Mouse (Mus musculus) kidney, postnatal 10 days (tissue): ENCODE measurements at regions not wholly inside any gene's neighbourhood (a gene's known extent, or its start where the extent isn't known, plus 50 kb on each side); places are given as distances from the start of the nearest gene placed in this dataset.

Experiments used
- DNase-seq: peaks from one replicate; pipeline ENCODE4 v3.0.0; 2021; ENCODE audit warnings: mixed read lengths

GRCm38 (mm10) chrX:19903962-19904930 is 155.1 kb upstream of the Chst7 start:
- DNase-seq = peak; percentile 64

GRCm38 (mm10) chrX:19906646-19907371 is 152.6 kb upstream of the Chst7 start:
- peak; percentile 18 for DNase-seq

- no peak for DNase-seq
These were observed 142.4 kb upstream of the Chst7 start for GRCm38 (mm10) chrX:19917001-19917400.

- DNase-seq = peak; percentile 21
These were observed 130.0 kb upstream of the Chst7 start for GRCm38 (mm10) chrX:19929376-19929775.

GRCm38 (mm10) chrX:19929866-19930265 is 129.5 kb upstream of the Chst7 start:
- no peak for DNase-seq

- no peak for DNase-seq
These were observed 116.1 kb upstream of the Chst7 start for GRCm38 (mm10) chrX:19943305-19943704.
